Comparison of ENCODE assay signal across 8 mouse cellular contexts in genomic region chr2:19703020-19703613, GRCm38 (mm10). TPM values are rescaled to one million over a fixed set of nuclear protein-coding genes. Genes with fewer than 3 reads are reported as not detected.
A peak's percentile ranks its signal among the peaks of the same experiment; 100 is the strongest.
DNase-seq lines count a peak whose midpoint lies in the region; ATAC-seq and TF ChIP-seq lines count a peak whose summit lies in the region.

No protein-coding gene starts in this region.

- intact Hi-C loops in left cerebral cortex, postnatal 36 days (cut with DNase I) = no loop called here

- H3K4me2 ChIP-seq in CH12.LX (ENCODE audit: insufficient read depth, low read depth, poor library complexity, severe bottlenecking) = no peak overlapping the region
- H3K4me2 ChIP-seq in forebrain, postnatal 0 days (ENCODE audit: low read depth) = no peak overlapping the region

- in situ Hi-C loops in CH12.LX (cut with MboI; ENCODE audit: low pct_ligation_motif_present, low pct_unique_long_range_greater_than_20kb, low sequenced_read_pairs) = loop anchor here (25.0 kb wide), 1 partner anchor 291 kb away; no protein-coding TSS in a partner anchor

- TF ChIP-seq RAD21 in CH12.LX (IDR thresholded peaks at IDR 0.05; ENCODE audit: low read depth, low read length) = no peak

- ATAC-seq in forebrain, postnatal 0 days = peak; percentile 66

- no peak overlapping the region for H3K4me3 ChIP-seq in CH12.LX (replicated peaks in 1 of 3; ENCODE audit: low read depth in 2 of 3, low read length in 2 of 3, poor library complexity in 1 of 3)
- no peak overlapping the region for H3K4me3 ChIP-seq in forebrain, postnatal 0 days (ENCODE audit: low read depth, low read length)

- H3K36me3 ChIP-seq in CH12.LX (replicated peaks in 1 of 2; ENCODE audit: control insufficient read depth in 1 of 2, insufficient read depth in 1 of 2, low read length in 1 of 2) = no peaks in the 10 kb centered on the region
- H3K36me3 ChIP-seq in forebrain, postnatal 0 days (ENCODE audit: insufficient read depth) = no peaks in the 10 kb centered on the region

- peak; percentile 18 for DNase-seq in CH12.LX (ENCODE audit: extremely low read depth)
- DNase-seq in adipocyte (ENCODE audit: low spot score) = peak; percentile 56
- DNase-seq in forebrain, postnatal 0 days = peak; percentile 26
- DNase-seq in heart, postnatal 4 days = peak; percentile 74
- no peak for DNase-seq in left cerebral cortex, postnatal 36 days (ENCODE audit: low spot score in 2 of 2)
- DNase-seq in kidney, postnatal 10 days = no peak
- DNase-seq in thymus, postnatal 0 days (ENCODE audit: low spot score) = no peak
- DNase-seq in embryo, embryonic 9.5 days (ENCODE audit: extremely low spot score) = no peak

- TF ChIP-seq EP300 in CH12.LX (IDR thresholded peaks at IDR 0.05; ENCODE audit: low read length) = no peak

- H3K27ac ChIP-seq in CH12.LX (ENCODE audit: insufficient read depth, low read depth) = no peak overlapping the region
- no peak overlapping the region for H3K27ac ChIP-seq in forebrain, postnatal 0 days (ENCODE audit: low read depth, low read length)

- TF ChIP-seq POLR2A in CH12.LX (IDR thresholded peaks at IDR 0.05; ENCODE audit: low read depth, low read length) = no peak

- TF ChIP-seq CTCF in CH12.LX (conservative IDR thresholded peaks at IDR 0.05 in 1 of 2, IDR thresholded peaks at IDR 0.05 in 1 of 2; ENCODE audit: low read depth in 2 of 2, low read length in 2 of 2) = no peak
- no peak for TF ChIP-seq CTCF in forebrain, postnatal 0 days (IDR thresholded peaks at IDR 0.05; ENCODE audit: low read depth)

- H3K9me3 ChIP-seq in CH12.LX (replicated peaks; ENCODE audit: low read length) = no peaks in the 10 kb centered on the region
- no peaks in the 10 kb centered on the region for H3K9me3 ChIP-seq in forebrain, postnatal 0 days (ENCODE audit: low read length)

- no peak overlapping the region for H3K9ac ChIP-seq in CH12.LX (ENCODE audit: insufficient read depth, low read depth)
- H3K9ac ChIP-seq in forebrain, postnatal 0 days = no peak overlapping the region

- dilution Hi-C loops in CH12.LX (cut with MboI; ENCODE audit: extremely low pct_ligation_motif_present, extremely low pct_unique_long_range_greater_than_20kb, low sequenced_read_pairs) = no loop called here

- no peaks in the 10 kb centered on the region for H3K79me2 ChIP-seq in CH12.LX (replicated peaks; ENCODE audit: control insufficient read depth, extremely low read depth, insufficient read depth, poor library complexity, severe bottlenecking)

- H3K4me1 ChIP-seq in CH12.LX (ENCODE audit: control insufficient read depth in 1 of 2, insufficient read depth in 2 of 2) = peaks cover 0 to 3% of the 10 kb centered on the region in 2 experiments; a peak in 1 of 4 replicates
- peaks cover 3% of the 10 kb centered on the region; the same call in 1 of the 2 replicates for H3K4me1 ChIP-seq in forebrain, postnatal 0 days (ENCODE audit: insufficient read depth)

- no peaks in the 10 kb centered on the region for H3K27me3 ChIP-seq in CH12.LX (replicated peaks)
- H3K27me3 ChIP-seq in forebrain, postnatal 0 days (ENCODE audit: insufficient read depth, low read length) = no peaks in the 10 kb centered on the region

TF ChIP-seq in CH12.LX, 34 proteins besides CTCF, POLR2A, EP300 and RAD21:
- TF ChIP-seq IRF4 (IDR thresholded peaks at IDR 0.05; ENCODE audit: low read depth, low read length) (no peak), JUND (conservative IDR thresholded peaks at IDR 0.05; ENCODE audit: low read depth, low read length) (no peak; the same call in 1 of the 2 replicates), MXI1 (IDR thresholded peaks at IDR 0.05; ENCODE audit: low read depth, low read length) (no peak), TCF12 (IDR thresholded peaks at IDR 0.05; ENCODE audit: low read depth, low read length) (no peak), MAZ (IDR thresholded peaks at IDR 0.05; ENCODE audit: low read depth, low read length) (no peak), MYC (IDR thresholded peaks at IDR 0.05; ENCODE audit: low read depth, low read length) (no peak), TBP (conservative IDR thresholded peaks at IDR 0.05; ENCODE audit: low read depth, low read length) (no peak), CHD1 (IDR thresholded peaks at IDR 0.05; ENCODE audit: low read depth, low read length) (no peak), ZMIZ1 (IDR thresholded peaks at IDR 0.05; ENCODE audit: low read depth, low read length) (no peak), UBTF (IDR thresholded peaks at IDR 0.05; ENCODE audit: low read depth, low read length) (no peak), POLR2AphosphoS2 (IDR thresholded peaks at IDR 0.05; ENCODE audit: low read depth, low read length) (no peak), USF2 (conservative IDR thresholded peaks at IDR 0.05; ENCODE audit: low read depth, low read length) (no peak), ELF1 (IDR thresholded peaks at IDR 0.05; ENCODE audit: low read depth, low read length) (no peak), RCOR1 (conservative IDR thresholded peaks at IDR 0.05; ENCODE audit: low read depth, low read length) (no peak), SIN3A (IDR thresholded peaks at IDR 0.05; ENCODE audit: low read length) (no peak), NRF1 (IDR thresholded peaks at IDR 0.05; ENCODE audit: low read depth, low read length) (no peak)
TF ChIP-seq in CH12.LX: peak in this region for 0.

RNA-seq across cellular contexts. Expression of gene Otud1, which starts 45.6 kb away (rescaled TPM):
- 0.13 and 0.29 TPM in 2 replicates for total RNA-seq in CH12.LX (2012; rRNA removed)
- total RNA-seq in CH12.LX (2014; rRNA removed) = 1.3 and 1.4 TPM in 2 replicates
- polyA plus RNA-seq in CH12.LX (2012; ENCODE audit: insufficient read length, low read depth) = 1.5 and 1.6 TPM in 2 replicates
- total RNA-seq in forebrain, postnatal 0 days (2014; rRNA removed) = 7.4 and 10.3 TPM in 2 replicates
- polyA plus RNA-seq in forebrain, postnatal 0 days (2015; fragmentation: Nextera tagmentation; extraction: Ambion mirVana) = 3.6 TPM in 2 replicates
- 10 to 100 TPM; 37.0 to 38.4 TPM for total RNA-seq in heart, postnatal 4 days (2021)
- total RNA-seq in left cerebral cortex, postnatal 36 days (2021) = 10 to 100 TPM; 23.4 to 30.0 TPM
- 1.8 and 2.2 TPM in 2 replicates for polyA plus RNA-seq in thymus, postnatal 0 days (2015; fragmentation: Nextera tagmentation; extraction: Ambion mirVana)

Comparison
In these comparisons a context has a peak if more than half of its experiments do, and no peak if none do; other contexts are left out.
1. DNase-seq: peak in CH12.LX (single experiment), adipocyte (single experiment), forebrain, postnatal 0 days (single experiment) and heart, postnatal 4 days (single experiment); none in left cerebral cortex, postnatal 36 days (0 of 2), kidney, postnatal 10 days (single experiment), thymus, postnatal 0 days (single experiment) and embryo, embryonic 9.5 days (single experiment).